Mouse (Mus musculus) liver, embryonic 12.5 days (tissue): Measurements from ENCODE around the gene Abhd17b. TPM values are rescaled to one million over a fixed set of nuclear protein-coding genes. Genes with fewer than 3 reads are reported as not detected.
A peak's percentile ranks its signal among the peaks of the same experiment; 100 is the strongest.
"Not testable (repeated sequence)": the region's sequence is repeated elsewhere in the genome, so short reads cannot be mapped to it uniquely, and the experiment has no call there.

Experiments
- ATAC-seq: fragments of 200-750 bp; cut with Nextera tagmentation; 2 replicates; pipeline ENCODE4 v1.8.0; 2017; ENCODE audit warnings: moderate number of reproducible peaks, mild to moderate bottlenecking, moderate library complexity
- H3K27ac ChIP-seq: fragments of 300-500 bp; sonication (generic); 2 replicates; pipeline ENCODE4 v1.5.1; 2016; ENCODE audit warnings: mild to moderate bottlenecking
- H3K27me3 ChIP-seq: fragments of 300-500 bp; sonication (generic); replicated peaks from 2 replicates; pipeline ENCODE4 v1.6.1; 2016; ENCODE audit warnings: mild to moderate bottlenecking, moderate library complexity
- H3K36me3 ChIP-seq: fragments of 300-500 bp; sonication (generic); 2 replicates; pipeline ENCODE4 v1.6.1; 2016; ENCODE audit warnings: mild to moderate bottlenecking, moderate library complexity
- H3K4me1 ChIP-seq: fragments of 300-500 bp; sonication (generic); 2 replicates; pipeline ENCODE4 v1.6.1; 2016
- H3K4me2 ChIP-seq: fragments of 300-500 bp; sonication (generic); 2 replicates; pipeline ENCODE4 v1.6.1; 2016; ENCODE audit warnings: mild to moderate bottlenecking, moderate library complexity
- H3K4me3 ChIP-seq: fragments of 300-500 bp; sonication (generic); 2 replicates; pipeline ENCODE4 v1.5.1; 2016; ENCODE audit warnings: mild to moderate bottlenecking, moderate library complexity
- H3K9ac ChIP-seq: fragments of 300-500 bp; sonication (generic); 2 replicates; pipeline ENCODE4 v1.6.1; 2016; ENCODE audit warnings: mild to moderate bottlenecking, moderate library complexity
- H3K9me3 ChIP-seq: fragments of 300-500 bp; sonication (generic); replicated peaks from 2 replicates; pipeline ENCODE4 v1.6.1; 2016; ENCODE audit warnings: mild to moderate bottlenecking, moderate library complexity
- WGBS: fragments of 180-500 bp; shearing (Covaris S2); methylation state at CpG from one replicate; pipeline ENCODE4 v1.1.7; 2016; ENCODE audit not compliant: insufficient replicate concordance; 5-methylcytosine and 5-hydroxymethylcytosine counted together
- polyA plus RNA-seq: library from polyadenylated mRNA; unstranded; fragments of >200 nt; fragmentation: Nextera tagmentation; extraction: Ambion mirVana; gene quantifications from 2 replicates; pipeline ENCODE4 v1.2.1, GENCODE M21; 2016

The Abhd17b gene
- 12.6 and 12.9 TPM in 2 replicates for polyA plus RNA-seq

DNA sequence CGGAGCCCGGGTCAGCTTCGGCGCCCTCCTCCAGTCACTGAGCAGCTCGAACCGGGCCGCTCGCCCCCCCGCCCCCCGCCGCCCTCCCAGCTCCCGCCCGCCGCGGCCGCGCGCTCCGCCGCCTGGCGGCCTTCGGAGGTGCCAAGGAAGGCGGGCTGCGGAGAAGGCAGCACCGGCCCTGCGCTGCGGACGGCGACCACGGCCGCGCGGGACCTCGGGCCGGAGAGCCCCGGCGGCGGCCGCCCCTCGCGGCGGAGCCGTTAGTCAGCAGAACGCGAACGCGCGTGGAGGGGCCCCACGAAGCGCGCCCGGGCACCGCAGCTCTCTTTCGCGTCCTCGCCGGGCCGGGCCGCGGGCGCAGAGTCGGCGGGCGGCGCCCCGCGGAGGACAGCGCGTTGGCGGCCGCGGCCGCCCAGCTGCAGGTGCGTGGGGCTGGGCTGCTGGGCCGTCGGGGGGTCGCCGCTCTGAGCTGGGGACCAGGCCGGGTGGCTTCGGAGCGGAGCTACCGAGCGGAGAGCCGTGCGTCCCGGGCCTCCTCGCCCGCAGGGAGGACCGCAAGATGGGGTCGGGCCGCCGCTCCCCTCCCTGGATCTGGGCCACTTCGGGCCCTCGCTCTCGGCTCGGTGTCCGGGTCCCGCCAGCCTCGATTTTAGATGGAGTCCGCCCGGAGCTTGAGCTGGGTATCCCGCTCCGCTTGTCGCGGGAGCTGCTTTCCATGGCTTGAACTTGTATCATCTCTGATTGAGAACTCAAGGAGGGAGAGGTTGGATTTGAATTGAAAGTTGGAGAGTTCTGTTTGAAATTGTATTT lies at the start of gene Abhd17b:
Gene Abhd17b (plus strand): TSS at position 14 of the 810 bp plus-strand sequence.
- Histone ChIP-seq H3K36me3 (no peaks in the 10 kb centered on the region), H3K4me2 (peak within 1 kb of the TSS; percentile 96), H3K27ac (peak within 1 kb of the TSS; percentile 95), H3K4me3 (peak within 1 kb of the TSS; percentile 89), H3K27me3 (no peaks in the 10 kb centered on the region), H3K9ac (peak within 1 kb of the TSS; percentile 93), H3K4me1 (peaks cover 35% of the 10 kb centered on the region), H3K9me3 (no peaks in the 10 kb centered on the region)
- WGBS: under 1% methylated on average over 88 of the region's 105 CpGs
- peak; percentile 51 for ATAC-seq

DNA sequence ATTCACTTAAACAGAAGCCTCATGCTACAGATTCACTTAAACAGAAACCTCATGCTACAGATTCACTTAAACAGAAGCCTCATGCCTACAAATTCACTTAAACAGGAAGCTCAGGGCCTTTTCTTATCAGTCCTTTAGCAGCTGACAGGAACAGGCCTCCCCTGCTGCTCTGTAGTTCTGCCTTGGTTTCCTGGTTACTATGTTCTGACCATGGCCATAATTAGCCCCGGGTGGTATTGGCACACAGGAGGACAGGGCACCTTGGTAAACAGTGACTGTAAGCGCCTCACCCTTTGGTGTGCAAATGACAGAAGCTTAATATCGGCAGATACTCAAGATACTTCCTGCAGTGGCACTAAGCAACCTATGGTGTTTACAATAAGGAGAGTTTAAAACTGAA lies 49.1 kb upstream of the Abhd17b start:
- no peaks in the 10 kb centered on the region for H3K9me3 ChIP-seq
- H3K27ac ChIP-seq: peak overlapping the region; percentile 34
- WGBS: 15% methylated on average over 3 of the region's 3 CpGs
- no peak overlapping the region for H3K9ac ChIP-seq
- H3K4me1 ChIP-seq: peaks cover 17% of the 10 kb centered on the region
- no peaks in the 10 kb centered on the region for H3K36me3 ChIP-seq
- no peaks in the 10 kb centered on the region for H3K27me3 ChIP-seq
- no peak overlapping the region for H3K4me2 ChIP-seq
- no peak for ATAC-seq
- no peak overlapping the region for H3K4me3 ChIP-seq

DNA sequence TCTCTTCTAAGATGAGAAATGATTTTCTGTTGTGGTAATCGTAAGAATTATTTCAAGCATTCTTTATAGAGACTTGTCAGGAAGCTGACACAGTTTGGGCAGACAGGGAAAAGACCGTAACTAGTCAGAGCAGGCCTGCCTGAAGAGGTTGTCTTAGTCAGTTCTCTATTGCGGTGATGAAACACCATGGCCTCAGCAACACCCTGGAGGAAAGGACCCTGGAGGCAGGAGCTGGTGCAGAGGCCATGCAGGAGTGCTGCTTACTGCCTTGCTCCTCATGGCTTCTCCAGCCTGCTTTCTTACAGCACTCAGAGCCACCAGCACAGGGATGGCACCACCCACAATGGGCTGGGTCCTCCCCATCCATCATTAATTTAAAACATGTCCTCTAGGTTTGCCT lies 47.7 kb upstream of the Abhd17b start:
- no peak for ATAC-seq
- WGBS: 65% methylated on average over 3 of the region's 3 CpGs
- H3K4me1 ChIP-seq: peaks cover 10% of the 10 kb centered on the region; the same call in 1 of the 2 replicates
- no peaks in the 10 kb centered on the region for H3K9me3 ChIP-seq
- H3K4me2 ChIP-seq: no peak overlapping the region
- H3K36me3 ChIP-seq: no peaks in the 10 kb centered on the region
- H3K9ac ChIP-seq: no peak overlapping the region
- H3K4me3 ChIP-seq: no peak overlapping the region
- H3K27ac ChIP-seq: no peak overlapping the region
- no peaks in the 10 kb centered on the region for H3K27me3 ChIP-seq

DNA sequence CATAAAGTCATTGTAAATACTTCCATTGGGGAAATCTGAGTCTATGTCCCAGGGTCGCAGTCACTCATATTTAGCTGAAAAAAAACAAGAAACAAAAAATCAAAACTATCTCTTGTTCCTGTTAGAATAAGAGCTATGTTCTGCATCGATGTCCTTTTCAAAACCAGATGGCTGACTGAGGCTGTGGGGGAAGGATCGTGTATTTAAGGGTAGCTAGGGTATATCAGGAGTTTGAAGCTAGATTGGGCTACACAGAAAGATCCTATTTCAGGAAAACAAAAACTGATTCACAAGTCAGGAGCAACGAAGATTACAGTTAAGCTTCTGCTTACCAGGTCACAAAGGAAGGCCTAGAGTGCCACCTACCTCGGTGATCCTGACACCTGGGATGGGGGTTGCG lies 42.7 kb upstream of the Abhd17b start:
- 70% methylated on average over 6 of the region's 6 CpGs for WGBS
- H3K36me3 ChIP-seq: no peaks in the 10 kb centered on the region
- no peak overlapping the region for H3K4me2 ChIP-seq
- H3K27me3 ChIP-seq: no peaks in the 10 kb centered on the region
- H3K4me3 ChIP-seq: no peak overlapping the region
- no peaks in the 10 kb centered on the region for H3K9me3 ChIP-seq
- no peak for ATAC-seq
- H3K4me1 ChIP-seq: no peaks in the 10 kb centered on the region
- no peak overlapping the region for H3K27ac ChIP-seq
- no peak overlapping the region for H3K9ac ChIP-seq

DNA sequence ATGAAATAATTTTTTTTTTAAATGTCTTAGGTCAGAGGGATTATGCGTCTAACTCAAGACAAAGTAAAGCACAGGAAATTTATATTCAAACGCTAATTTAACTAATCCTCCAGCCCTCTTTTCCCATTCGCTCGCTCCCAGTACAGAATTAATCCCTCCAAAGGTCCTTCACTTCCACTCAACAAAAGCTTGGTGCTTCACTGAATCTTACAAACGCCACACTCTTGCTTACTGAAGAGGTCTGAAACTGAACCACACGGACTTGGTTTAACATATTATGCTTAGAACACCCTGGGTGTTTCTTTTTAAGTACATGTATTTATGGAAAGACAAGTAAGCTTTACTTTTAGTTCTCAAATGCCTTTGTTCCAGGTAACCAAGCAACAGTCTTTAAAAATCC lies 41.7 kb upstream of the Abhd17b start:
- no peak overlapping the region for H3K27ac ChIP-seq
- no peaks in the 10 kb centered on the region for H3K4me1 ChIP-seq
- no peak for ATAC-seq
- H3K4me2 ChIP-seq: no peak overlapping the region
- no peaks in the 10 kb centered on the region for H3K36me3 ChIP-seq
- no peaks in the 10 kb centered on the region for H3K9me3 ChIP-seq
- 76% methylated on average over 6 of the region's 6 CpGs for WGBS
- no peaks in the 10 kb centered on the region for H3K27me3 ChIP-seq
- no peak overlapping the region for H3K4me3 ChIP-seq
- no peak overlapping the region for H3K9ac ChIP-seq

DNA sequence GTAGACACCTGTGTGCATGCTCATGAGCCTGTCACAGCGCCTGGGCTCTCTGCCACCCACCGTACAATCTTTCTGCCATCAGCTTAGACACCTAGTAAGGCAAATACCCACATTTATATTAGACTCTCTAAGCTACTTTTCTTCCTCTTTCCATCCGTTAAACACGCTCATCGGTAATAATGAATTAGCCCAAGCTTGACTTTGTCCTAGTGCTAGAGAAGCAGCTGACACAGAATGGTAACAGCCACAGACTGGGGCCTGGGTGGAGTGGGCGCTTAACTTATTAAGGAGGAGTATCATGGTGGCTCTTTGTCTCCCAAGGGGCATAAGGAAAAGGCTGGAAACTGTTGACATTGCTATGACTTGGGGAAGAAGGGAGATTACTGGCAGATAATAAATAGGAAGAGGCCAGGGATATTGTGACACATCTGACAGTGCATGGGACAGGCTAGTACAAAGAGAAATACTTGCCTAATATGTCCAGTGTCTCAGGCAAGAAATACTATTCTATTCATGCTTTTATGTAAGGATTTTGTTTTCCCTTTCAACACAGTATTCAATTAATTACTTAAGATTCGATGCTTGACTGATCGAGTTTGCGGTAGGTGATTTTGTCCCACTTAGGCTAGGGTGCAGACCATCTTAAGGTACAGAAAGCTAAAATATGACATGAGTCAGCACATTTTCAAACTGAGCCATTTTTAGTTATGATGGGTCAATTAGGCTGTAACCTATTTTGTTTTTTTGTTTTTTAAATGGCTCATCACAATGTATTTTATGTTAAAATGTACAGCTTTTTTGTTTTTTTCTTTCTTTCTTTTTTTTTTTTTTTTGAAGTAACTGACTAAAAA lies 41.0 kb upstream of the Abhd17b start:
- H3K27me3 ChIP-seq: no peaks in the 10 kb centered on the region
- ATAC-seq: no peak
- H3K9me3 ChIP-seq: no peaks in the 10 kb centered on the region
- WGBS: 79% methylated on average over 9 of the region's 9 CpGs
- no peak overlapping the region for H3K4me2 ChIP-seq
- no peaks in the 10 kb centered on the region for H3K36me3 ChIP-seq
- no peak overlapping the region for H3K4me3 ChIP-seq
- H3K4me1 ChIP-seq: no peaks in the 10 kb centered on the region
- H3K9ac ChIP-seq: no peak overlapping the region
- no peak overlapping the region for H3K27ac ChIP-seq

DNA sequence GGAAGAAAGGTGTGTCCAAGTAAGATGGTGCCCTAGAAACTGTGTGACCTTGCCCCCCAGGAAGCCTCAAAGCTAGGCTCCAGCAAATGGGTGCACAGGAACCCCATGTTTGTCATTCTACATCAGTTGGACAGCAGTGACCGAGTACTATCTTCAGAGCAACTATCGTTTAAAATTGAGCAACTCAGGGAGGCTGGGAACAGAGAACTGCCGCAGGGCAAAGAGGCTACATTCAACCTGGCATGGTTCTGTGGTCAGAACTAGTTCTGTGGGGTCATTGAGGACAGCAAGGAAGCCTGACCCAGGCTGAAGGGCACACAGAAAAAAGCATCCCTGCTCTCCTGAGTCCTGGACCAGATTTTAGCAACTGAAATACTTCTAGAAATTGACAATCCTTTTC lies 37.2 kb upstream of the Abhd17b start:
- Histone ChIP-seq H3K9ac (no peak overlapping the region), H3K27me3 (no peaks in the 10 kb centered on the region), H3K4me2 (no peak overlapping the region), H3K4me3 (no peak overlapping the region), H3K27ac (no peak overlapping the region), H3K36me3 (no peaks in the 10 kb centered on the region), H3K4me1 (no peaks in the 10 kb centered on the region), H3K9me3 (no peaks in the 10 kb centered on the region)
- WGBS: 48% methylated on average over 3 of the region's 3 CpGs
- no peak for ATAC-seq

DNA sequence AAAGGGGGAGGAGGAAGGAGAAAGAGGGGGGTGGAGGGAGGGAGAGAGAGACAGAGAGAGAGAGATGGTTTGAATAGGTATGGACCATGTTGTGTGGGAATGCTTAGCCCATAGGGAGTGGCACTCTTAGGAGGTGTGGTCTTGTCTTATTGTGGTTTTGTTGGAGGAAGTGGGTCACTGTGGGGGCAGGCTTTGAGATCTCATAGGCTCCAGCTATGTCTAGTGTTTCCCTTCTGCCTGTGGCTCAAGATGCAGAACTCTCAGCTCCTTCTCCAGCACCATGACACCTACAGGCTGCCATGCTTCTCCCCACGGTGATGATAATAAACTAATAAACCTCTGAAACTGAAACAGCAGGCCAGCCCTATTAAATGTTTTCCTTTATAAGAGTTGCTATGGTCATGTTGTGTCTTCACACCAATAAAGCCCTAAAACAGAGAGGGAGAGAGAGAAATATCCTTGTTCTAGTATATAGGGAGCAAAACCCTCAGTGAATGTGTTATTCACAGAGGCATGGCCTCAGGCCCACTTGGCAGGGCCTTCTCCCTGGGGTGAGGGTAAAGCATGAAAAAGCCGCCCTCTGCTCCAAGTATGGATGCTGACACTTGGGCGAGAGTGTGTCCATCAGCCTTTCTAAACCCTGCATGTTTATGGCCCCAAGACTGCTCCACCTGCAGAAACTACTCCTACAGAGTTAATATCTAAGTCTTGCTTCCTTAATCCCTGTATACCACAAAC lies 29.4 kb upstream of the Abhd17b start:
- Histone ChIP-seq H3K4me2 (no peak overlapping the region), H3K36me3 (no peaks in the 10 kb centered on the region), H3K4me1 (peaks cover 10% of the 10 kb centered on the region), H3K27ac (no peak overlapping the region), H3K9ac (no peak overlapping the region), H3K9me3 (no peaks in the 10 kb centered on the region), H3K4me3 (no peak overlapping the region), H3K27me3 (no peaks in the 10 kb centered on the region)
- WGBS: 64% methylated on average over 3 of the region's 3 CpGs
- no peak for ATAC-seq

DNA sequence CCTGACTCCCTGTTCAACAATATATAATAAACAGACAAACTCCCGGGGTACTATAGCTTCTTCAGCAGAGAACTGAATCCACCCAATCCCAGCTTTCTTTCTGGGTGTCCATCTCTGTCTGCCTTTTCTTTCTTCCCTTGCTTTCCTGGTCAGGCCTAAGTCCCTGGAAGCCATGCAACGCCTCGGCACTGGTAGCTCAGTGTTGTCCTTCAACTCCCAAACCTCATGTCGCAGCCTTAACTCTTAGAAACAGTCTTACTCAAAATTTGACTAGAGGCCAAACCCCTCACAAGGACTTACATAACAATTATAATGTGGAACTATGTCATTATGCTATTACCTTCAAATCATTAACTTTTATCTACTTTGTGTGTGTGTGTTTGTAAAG lies 28.8 kb upstream of the Abhd17b start:
- Histone ChIP-seq H3K27ac (no peak overlapping the region), H3K4me2 (no peak overlapping the region), H3K9ac (no peak overlapping the region), H3K36me3 (no peaks in the 10 kb centered on the region), H3K27me3 (no peaks in the 10 kb centered on the region), H3K4me1 (peaks cover 10% of the 10 kb centered on the region), H3K4me3 (no peak overlapping the region), H3K9me3 (no peaks in the 10 kb centered on the region)
- WGBS: 84% methylated on average over 4 of the region's 4 CpGs
- ATAC-seq: no peak

DNA sequence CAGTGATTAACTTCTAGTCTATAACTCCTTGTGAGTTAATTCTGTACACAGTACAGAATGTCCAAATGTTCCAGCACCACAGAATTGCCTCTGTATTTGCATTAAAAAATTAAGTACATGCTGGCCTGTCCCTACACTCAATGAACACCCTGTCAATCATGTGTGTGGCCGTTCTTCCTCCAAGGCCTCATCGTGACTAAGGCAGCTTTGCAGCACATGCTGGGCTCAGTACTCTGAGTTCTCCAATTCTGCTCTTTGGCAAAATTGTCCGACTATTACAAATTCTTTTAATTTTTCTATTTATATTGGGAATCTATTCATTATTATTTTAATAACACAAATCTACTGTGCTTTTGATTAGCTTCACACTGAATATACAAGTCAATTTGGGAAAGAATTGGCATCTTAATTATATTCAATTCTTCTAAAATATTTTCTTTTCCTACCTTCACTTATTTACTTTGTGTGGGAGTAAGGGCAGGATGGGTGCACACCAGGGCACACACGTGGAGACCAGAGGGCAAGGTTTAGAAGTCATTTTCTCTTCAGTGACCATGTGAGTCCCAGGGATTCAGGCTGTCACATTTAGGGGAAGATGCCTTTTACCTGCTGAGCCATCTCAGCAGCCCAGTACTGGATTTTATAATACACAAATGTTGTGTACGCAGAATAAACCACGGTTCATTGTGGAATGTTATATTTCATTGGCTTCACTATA lies 26.6 kb upstream of the Abhd17b start:
- no peaks in the 10 kb centered on the region for H3K36me3 ChIP-seq
- H3K4me2 ChIP-seq: no peak overlapping the region
- WGBS: 61% methylated on average over 6 of the region's 6 CpGs
- peaks cover 20% of the 10 kb centered on the region for H3K4me1 ChIP-seq
- no peaks in the 10 kb centered on the region for H3K27me3 ChIP-seq
- no peak overlapping the region for H3K9ac ChIP-seq
- ATAC-seq: no peak
- no peaks in the 10 kb centered on the region for H3K9me3 ChIP-seq
- no peak overlapping the region for H3K4me3 ChIP-seq
- no peak overlapping the region for H3K27ac ChIP-seq

DNA sequence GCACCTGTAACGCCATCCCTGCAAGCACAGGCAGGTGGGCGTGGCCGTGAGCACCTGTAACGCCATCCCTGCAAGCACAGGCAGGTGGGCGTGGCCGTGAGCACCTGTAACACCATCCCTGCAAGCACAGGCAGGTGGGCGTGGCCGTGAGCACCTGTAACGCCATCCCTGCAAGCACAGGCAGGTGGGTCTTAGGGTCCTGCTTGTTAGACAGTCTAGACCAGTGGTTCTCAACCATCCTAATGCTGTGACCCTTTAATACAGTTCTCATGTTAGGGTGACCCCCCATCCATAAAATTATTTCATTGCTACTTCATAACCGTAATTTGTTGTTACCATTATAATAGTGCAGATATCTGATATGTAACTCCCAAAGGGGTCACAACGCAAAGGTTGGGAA lies 24.5 kb upstream of the Abhd17b start:
- not testable (repeated sequence) for H3K4me2 ChIP-seq, H3K27me3 ChIP-seq, H3K9me3 ChIP-seq, H3K9ac ChIP-seq, ATAC-seq, H3K27ac ChIP-seq, H3K4me3 ChIP-seq, H3K36me3 ChIP-seq
- peaks cover 17% of the 10 kb centered on the region for H3K4me1 ChIP-seq
- 55% methylated on average over 8 of the region's 11 CpGs for WGBS
